Mouse (Mus musculus) large intestine, adult 2 months (tissue): ENCODE data around the gene Eno1. TPM values are rescaled to one million over a fixed set of nuclear protein-coding genes. Genes with fewer than 3 reads are reported as not detected.
"Not testable (repeated sequence)": the region's sequence is repeated elsewhere in the genome, so short reads cannot be mapped to it uniquely, and the experiment has no call there.

ENCODE experiments used
- DNase-seq: peaks from one replicate; pipeline ENCODE4 v3.0.0-alpha.2; 2012; ENCODE audit warnings: low read depth, low spot score
- WGBS: fragments of 180-500 bp; shearing (Covaris S2); methylation state at CpG from one replicate; pipeline ENCODE4 v1.1.7; 2018; 5-methylcytosine and 5-hydroxymethylcytosine counted together
- polyA plus RNA-seq: library from polyadenylated mRNA; depleted of rRNA; stranded (reverse); fragments of >200 nt; gene quantifications from 2 replicates; pipeline ENCODE4 v1.2.3, GENCODE M21; 2012; rRNA removed

Gene Eno1
- polyA plus RNA-seq, 1 experiment = 341 TPM

GRCm38 (mm10) chr4:150272725-150273124, 36.2 kb downstream of the Eno1 start:
- WGBS = 4% methylated on average over 9 of the region's 9 CpGs
- peak; percentile 52 for DNase-seq

GRCm38 (mm10) chr4:150275531-150275930, 39.0 kb downstream of the Eno1 start:
- 91% methylated on average over 5 of the region's 5 CpGs for WGBS
- no peak for DNase-seq

GRCm38 (mm10) chr4:150279336-150279735, 42.8 kb downstream of the Eno1 start:
- 86% methylated on average over 7 of the region's 7 CpGs for WGBS

GRCm38 (mm10) chr4:150280002-150280401, 43.5 kb downstream of the Eno1 start:
- no peak for DNase-seq
- 73% methylated on average over 2 of the region's 2 CpGs for WGBS

More at GRCm38 (mm10) chr4:150279336-150279735, 42.8 kb downstream of the Eno1 start:
- DNase-seq = not testable (repeated sequence)

GRCm38 (mm10) chr4:150280459-150280858, 43.9 kb downstream of the Eno1 start:
- DNase-seq = no peak
- WGBS = 54% methylated on average over 4 of the region's 4 CpGs

- 2% methylated on average over 60 of the region's 60 CpGs for WGBS
Measured at GRCm38 (mm10) chr4:150281018-150281761, 44.7 kb downstream of the Eno1 start, which contains the start of gene Rere. Rere (plus strand) TSS chr4:150281646.

GRCm38 (mm10) chr4:150281891-150282630, 45.5 kb downstream of the Eno1 start:
- no peak for DNase-seq

More at GRCm38 (mm10) chr4:150281018-150281761, 44.7 kb downstream of the Eno1 start, which contains the start of gene Rere:
- peak; percentile 83 for DNase-seq

GRCm38 (mm10) chr4:150282631-150283334, 46.3 kb downstream of the Eno1 start:
- no peak for DNase-seq
- 4% methylated on average over 5 of the region's 5 CpGs for WGBS

More at GRCm38 (mm10) chr4:150281891-150282630, 45.5 kb downstream of the Eno1 start:
- 1% methylated on average over 50 of the region's 50 CpGs for WGBS

- no peak for DNase-seq
- 36% methylated on average over 2 of the region's 2 CpGs for WGBS
Measured at GRCm38 (mm10) chr4:150283335-150283638, 46.8 kb downstream of the Eno1 start.

- 24% methylated on average over 6 of the region's 6 CpGs for WGBS
- no peak for DNase-seq
Measured at GRCm38 (mm10) chr4:150283993-150284392, 47.5 kb downstream of the Eno1 start.

- DNase-seq = no peak
- 83% methylated on average over 8 of the region's 8 CpGs for WGBS
Measured at GRCm38 (mm10) chr4:150286980-150287379, 50.5 kb downstream of the Eno1 start.

GRCm38 (mm10) chr4:150287463-150287862, 50.9 kb downstream of the Eno1 start:
- DNase-seq = not testable (repeated sequence)
- WGBS = 64% methylated on average over 1 of the region's 1 CpGs

GRCm38 (mm10) chr4:150291900-150292299, 55.4 kb downstream of the Eno1 start:
- WGBS = 94% methylated on average over 3 of the region's 3 CpGs
- DNase-seq = no peak

GRCm38 (mm10) chr4:150294870-150295269, 58.3 kb downstream of the Eno1 start:
- WGBS = 93% methylated on average over 7 of the region's 7 CpGs
- no peak for DNase-seq

GRCm38 (mm10) chr4:150295966-150296365, 59.4 kb downstream of the Eno1 start:
- 95% methylated on average over 7 of the region's 7 CpGs for WGBS
- no peak for DNase-seq

Other genes starting within 250 kb of the Eno1 start
- gene H6pd, start 227.7 kb upstream of the Eno1 start, polyA plus RNA-seq = 13.3 and 22.7 TPM in 2 replicates
- gene Gpr157, start 149.4 kb upstream of the Eno1 start, polyA plus RNA-seq = 0.86 and 1.6 TPM in 2 replicates
- gene Slc2a5, start 117.4 kb upstream of the Eno1 start, polyA plus RNA-seq = 20.2 and 76.2 TPM in 2 replicates
- 6.9 and 33.5 TPM in 2 replicates for gene Slc2a7, start 87.7 kb upstream of the Eno1 start, polyA plus RNA-seq
- gene Car6, start 35.4 kb upstream of the Eno1 start, polyA plus RNA-seq = not detected in 2 replicates
- 29.4 and 33.5 TPM in 2 replicates for gene Rere, start 44.9 kb downstream of the Eno1 start, polyA plus RNA-seq